Mouse (Mus musculus) forebrain, embryonic 15.5 days (tissue): ENCODE data around the gene St6galnac3. TPM values are rescaled to one million over a fixed set of nuclear protein-coding genes. Genes with fewer than 3 reads are reported as not detected.
A peak's percentile ranks its signal among the peaks of the same experiment; 100 is the strongest.

ENCODE experiments used
- ATAC-seq: fragments of 200-750 bp; cut with Nextera tagmentation; replicated peaks from 2 replicates; pipeline ENCODE4 v1.8.0; 2017; ENCODE audit warnings: mild to moderate bottlenecking, moderate TSS enrichment, moderate library complexity
- H3K27ac ChIP-seq: fragments of 300-500 bp; sonication (generic); replicated peaks from 2 replicates; pipeline ENCODE4 v1.5.1; 2015; ENCODE audit warnings: mild to moderate bottlenecking, inconsistent platforms
- H3K27me3 ChIP-seq: fragments of 300-500 bp; sonication (generic); 2 replicates; pipeline ENCODE4 v1.6.1; 2015; ENCODE audit warnings: inconsistent platforms
- H3K36me3 ChIP-seq: fragments of 300-500 bp; sonication (generic); 2 replicates; pipeline ENCODE4 v1.6.1; 2015; ENCODE audit warnings: mild to moderate bottlenecking, inconsistent platforms
- H3K4me1 ChIP-seq: fragments of 300-500 bp; sonication (generic); 2 replicates; pipeline ENCODE4 v1.6.1; 2015; ENCODE audit warnings: inconsistent platforms
- H3K4me2 ChIP-seq: fragments of 300-500 bp; sonication (generic); replicated peaks from 2 replicates; pipeline ENCODE4 v1.6.1; 2015; ENCODE audit warnings: mild to moderate bottlenecking, inconsistent platforms
- H3K4me3 ChIP-seq: fragments of 300-500 bp; sonication (generic); 2 replicates; pipeline ENCODE4 v1.5.1; 2015; ENCODE audit warnings: mild to moderate bottlenecking, inconsistent platforms
- H3K9ac ChIP-seq: fragments of 300-500 bp; sonication (generic); replicated peaks from 2 replicates; pipeline ENCODE4 v1.6.1; 2015; ENCODE audit warnings: mild to moderate bottlenecking, inconsistent platforms
- H3K9me3 ChIP-seq: fragments of 300-500 bp; sonication (generic); 2 replicates; pipeline ENCODE4 v1.6.1; 2016; ENCODE audit warnings: inconsistent platforms
- WGBS: fragments of 180-500 bp; shearing (Covaris S2); methylation state at CpG from one replicate; pipeline ENCODE4 v1.1.7; 2015; ENCODE audit warnings: mixed read lengths; 5-methylcytosine and 5-hydroxymethylcytosine counted together
- polyA plus RNA-seq: library from polyadenylated mRNA; unstranded; fragments of >200 nt; fragmentation: Nextera tagmentation; extraction: Ambion mirVana; gene quantifications from 2 replicates; pipeline ENCODE4 v1.2.1, GENCODE M21; 2015

Gene St6galnac3
- polyA plus RNA-seq, 1 experiment from 2014 or later: 24.5 TPM

DNA sequence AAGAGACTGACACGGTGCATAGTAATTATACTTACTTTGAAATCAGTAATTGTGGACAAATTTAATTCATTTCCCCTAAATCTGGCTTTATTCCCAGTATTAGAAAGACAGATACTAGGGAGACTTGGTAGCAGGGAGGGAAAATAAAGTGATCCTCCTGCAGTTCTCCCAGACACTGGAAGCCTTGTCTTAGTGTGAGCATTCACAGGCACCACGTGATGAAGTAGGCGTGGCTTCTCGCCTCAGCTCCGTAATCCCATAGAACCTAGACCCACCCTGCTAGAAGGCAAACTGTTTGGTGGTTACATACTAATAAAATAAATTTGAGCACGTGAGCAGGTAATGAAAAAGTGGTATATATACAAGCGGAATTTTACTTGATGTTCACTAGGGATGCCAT, 208.1 kb downstream of the St6galnac3 start:
- Histone ChIP-seq H3K4me1 (no peaks in the 10 kb centered on the region), H3K4me2 (no peak overlapping the region), H3K27me3 (no peaks in the 10 kb centered on the region), H3K27ac (no peak overlapping the region), H3K4me3 (no peak overlapping the region), H3K9me3 (no peaks in the 10 kb centered on the region), H3K36me3 (no peaks in the 10 kb centered on the region), H3K9ac (no peak overlapping the region)
- ATAC-seq: peak; percentile 35; the same call in 1 of the 2 replicates
- 72% methylated on average over 7 of the region's 7 CpGs for WGBS

DNA sequence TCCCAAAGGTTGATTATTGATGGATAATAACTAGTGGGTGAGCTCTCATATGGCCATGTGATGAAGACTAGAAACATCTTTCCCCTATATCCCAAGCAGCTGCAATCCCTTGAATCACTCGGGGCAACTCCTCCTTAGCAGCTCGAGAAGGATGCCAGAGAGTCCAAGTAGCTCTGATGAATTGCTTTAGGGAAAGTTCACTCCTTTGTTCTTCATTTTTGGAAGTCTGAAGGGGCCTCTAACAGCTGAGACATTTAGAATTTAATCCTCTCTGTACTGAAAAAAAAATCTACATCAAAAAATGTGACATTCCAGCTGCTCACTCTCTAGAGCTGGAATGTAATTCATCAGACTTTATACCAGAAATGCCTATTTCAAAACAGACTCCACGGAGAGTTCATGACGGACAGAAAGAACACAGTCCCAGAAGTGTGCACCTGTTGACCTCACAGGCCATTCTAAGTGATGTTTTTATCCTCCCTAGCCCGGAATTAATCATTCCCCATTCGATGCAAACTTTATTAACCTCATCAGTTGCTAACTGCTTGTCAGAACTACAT, 211.4 kb downstream of the St6galnac3 start:
- 54% methylated on average over 6 of the region's 6 CpGs for WGBS
- Histone ChIP-seq H3K36me3 (no peaks in the 10 kb centered on the region), H3K9ac (no peak overlapping the region), H3K4me1 (peaks cover 10% of the 10 kb centered on the region; the same call in 1 of the 2 replicates), H3K9me3 (no peaks in the 10 kb centered on the region), H3K27me3 (no peaks in the 10 kb centered on the region), H3K27ac (no peak overlapping the region), H3K4me3 (no peak overlapping the region), H3K4me2 (no peak overlapping the region)
- no peak for ATAC-seq

DNA sequence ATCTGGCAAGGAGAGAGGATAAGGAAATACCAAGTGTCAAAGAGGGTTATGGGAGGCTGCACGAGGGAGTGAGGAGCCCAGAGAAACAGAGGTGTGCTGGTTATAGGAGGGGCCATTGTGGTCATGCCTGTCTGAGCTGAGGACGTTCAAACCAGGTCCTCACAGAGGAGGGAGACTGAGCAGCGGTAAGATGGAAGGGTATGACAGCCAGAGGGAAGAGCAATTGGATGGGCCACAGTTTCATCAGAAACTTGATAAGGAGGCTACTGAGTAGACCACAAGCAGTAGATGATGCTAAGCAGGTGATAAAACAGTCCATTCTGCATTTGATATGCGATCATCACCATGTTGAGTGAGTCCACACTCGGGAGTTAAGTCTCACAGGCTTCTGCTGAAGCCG, 212.4 kb downstream of the St6galnac3 start:
- no peaks in the 10 kb centered on the region for H3K9me3 ChIP-seq
- H3K4me1 ChIP-seq: peaks cover 10% of the 10 kb centered on the region; the same call in 1 of the 2 replicates
- H3K27me3 ChIP-seq: no peaks in the 10 kb centered on the region
- no peaks in the 10 kb centered on the region for H3K36me3 ChIP-seq
- no peak overlapping the region for H3K4me3 ChIP-seq
- no peak overlapping the region for H3K4me2 ChIP-seq
- no peak for ATAC-seq
- 81% methylated on average over 6 of the region's 6 CpGs for WGBS
- H3K27ac ChIP-seq: no peak overlapping the region
- H3K9ac ChIP-seq: no peak overlapping the region

DNA sequence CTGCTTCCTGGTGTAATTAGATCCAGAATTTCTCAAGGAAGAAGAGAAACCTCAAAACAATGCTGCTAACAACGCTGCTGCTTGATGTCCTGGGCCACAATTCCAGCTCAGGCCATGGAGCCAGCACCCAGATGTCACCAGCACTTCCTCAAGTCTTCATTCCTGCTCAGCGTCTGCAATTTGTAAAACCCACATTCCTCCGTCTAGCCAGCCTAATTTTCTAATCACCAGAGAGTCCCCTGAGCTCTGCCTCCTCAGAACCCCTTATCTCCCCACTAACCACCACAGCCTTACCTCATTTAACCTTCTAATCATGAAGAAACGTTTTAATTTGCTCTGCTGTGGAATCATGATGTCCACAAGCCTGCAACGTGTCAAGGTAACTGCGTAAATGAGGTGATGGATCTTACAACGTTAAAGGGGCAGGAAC, 213.8 kb downstream of the St6galnac3 start:
- Histone ChIP-seq H3K9me3 (no peaks in the 10 kb centered on the region), H3K27ac (no peak overlapping the region), H3K4me1 (peaks cover 10% of the 10 kb centered on the region; the same call in 1 of the 2 replicates), H3K4me2 (no peak overlapping the region), H3K4me3 (no peak overlapping the region), H3K36me3 (no peaks in the 10 kb centered on the region), H3K9ac (no peak overlapping the region), H3K27me3 (no peaks in the 10 kb centered on the region)
- WGBS: 80% methylated on average over 7 of the region's 7 CpGs
- no peak for ATAC-seq

DNA sequence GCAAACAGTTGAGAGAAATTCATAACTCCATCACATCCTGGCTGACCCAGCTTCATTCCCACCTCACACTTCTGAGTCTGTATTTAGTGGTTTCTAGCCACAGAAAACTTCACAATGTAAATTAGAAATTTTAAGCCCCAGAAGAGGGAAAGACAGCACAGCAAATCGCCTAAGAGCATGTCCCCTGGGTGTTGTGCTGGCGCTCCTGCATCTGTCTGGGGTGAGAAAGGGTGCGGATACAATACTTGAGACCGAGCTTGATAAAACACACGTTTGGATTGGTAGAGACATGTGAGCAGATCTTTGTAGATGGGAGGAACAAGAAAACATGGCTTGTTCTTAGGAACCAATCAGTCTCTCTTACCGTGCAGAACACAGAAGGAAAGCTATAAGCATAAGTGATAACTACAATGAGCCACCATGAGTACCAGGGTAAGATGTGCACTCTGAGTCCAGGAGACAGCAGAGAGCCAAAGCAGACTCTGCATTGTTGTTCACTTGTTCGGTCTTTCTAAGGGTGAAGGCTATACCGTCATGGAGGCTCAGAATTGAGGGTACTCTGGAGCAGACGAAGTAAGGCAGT, 214.8 kb downstream of the St6galnac3 start:
- H3K27ac ChIP-seq: 0 out of 2 replicates have a peak overlapping the region, but pooled peaks have one; percentile 67
- H3K27me3 ChIP-seq: no peaks in the 10 kb centered on the region
- H3K4me2 ChIP-seq: no peak overlapping the region
- peaks cover 10% of the 10 kb centered on the region; the same call in 1 of the 2 replicates for H3K4me1 ChIP-seq
- no peaks in the 10 kb centered on the region for H3K36me3 ChIP-seq
- ATAC-seq: no peak
- H3K4me3 ChIP-seq: no peak overlapping the region
- H3K9me3 ChIP-seq: no peaks in the 10 kb centered on the region
- H3K9ac ChIP-seq: no peak overlapping the region
- 88% methylated on average over 9 of the region's 9 CpGs for WGBS

DNA sequence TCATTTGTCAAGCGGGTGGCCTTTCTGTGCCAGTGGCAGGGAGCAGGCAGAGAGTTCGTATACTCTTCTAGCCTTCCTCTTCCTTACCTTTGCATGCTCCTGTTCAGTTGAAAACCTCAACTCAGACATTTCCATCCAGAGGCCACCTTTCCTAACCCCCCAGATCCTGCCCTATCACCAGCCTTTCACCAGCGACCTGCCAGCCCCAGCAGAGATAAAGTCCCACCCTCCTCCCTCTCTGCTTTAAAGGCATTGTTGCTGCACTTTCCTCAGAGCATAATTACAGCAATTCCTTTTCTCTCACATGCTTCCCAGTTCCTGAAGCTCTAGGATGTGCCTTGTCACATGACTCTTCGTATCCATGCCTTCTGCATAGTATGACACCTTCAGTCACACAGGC, 215.3 kb downstream of the St6galnac3 start:
- Histone ChIP-seq H3K9ac (no peak overlapping the region), H3K4me2 (no peak overlapping the region), H3K27me3 (no peaks in the 10 kb centered on the region), H3K4me3 (no peak overlapping the region), H3K36me3 (no peaks in the 10 kb centered on the region), H3K27ac (peak overlapping the region; percentile 67), H3K4me1 (peaks cover 10% of the 10 kb centered on the region; the same call in 1 of the 2 replicates), H3K9me3 (no peaks in the 10 kb centered on the region)
- ATAC-seq: 0 out of 2 replicates have a peak, but pooled peaks have one; percentile 30
- WGBS: 49% methylated on average over 4 of the region's 4 CpGs

DNA sequence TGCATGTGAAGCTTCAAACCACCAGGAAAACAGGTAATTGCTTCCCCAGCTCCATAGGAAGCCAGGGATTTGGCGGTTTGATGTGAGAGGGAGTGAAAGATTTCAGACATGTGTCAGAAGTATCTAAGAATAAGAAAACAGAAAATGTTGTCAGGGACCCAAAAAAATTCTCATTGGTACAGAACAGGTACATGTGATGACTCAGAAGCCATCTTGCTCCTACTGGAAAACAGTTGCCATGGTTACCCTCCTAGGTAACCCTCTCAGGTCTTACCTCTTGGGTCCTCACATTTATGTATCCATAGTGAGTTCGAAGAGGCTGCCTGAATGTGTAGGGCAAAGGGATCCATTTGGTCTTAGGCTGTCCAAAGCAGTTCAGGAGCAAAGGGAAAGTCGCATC, 215.9 kb downstream of the St6galnac3 start:
- Histone ChIP-seq H3K4me2 (no peak overlapping the region), H3K9me3 (no peaks in the 10 kb centered on the region), H3K9ac (no peak overlapping the region), H3K36me3 (no peaks in the 10 kb centered on the region), H3K4me1 (peaks cover 10% of the 10 kb centered on the region; the same call in 1 of the 2 replicates), H3K27me3 (no peaks in the 10 kb centered on the region), H3K27ac (peak overlapping the region; percentile 67), H3K4me3 (no peak overlapping the region)
- WGBS: 82% methylated on average over 3 of the region's 3 CpGs
- ATAC-seq: peak; percentile 77

DNA sequence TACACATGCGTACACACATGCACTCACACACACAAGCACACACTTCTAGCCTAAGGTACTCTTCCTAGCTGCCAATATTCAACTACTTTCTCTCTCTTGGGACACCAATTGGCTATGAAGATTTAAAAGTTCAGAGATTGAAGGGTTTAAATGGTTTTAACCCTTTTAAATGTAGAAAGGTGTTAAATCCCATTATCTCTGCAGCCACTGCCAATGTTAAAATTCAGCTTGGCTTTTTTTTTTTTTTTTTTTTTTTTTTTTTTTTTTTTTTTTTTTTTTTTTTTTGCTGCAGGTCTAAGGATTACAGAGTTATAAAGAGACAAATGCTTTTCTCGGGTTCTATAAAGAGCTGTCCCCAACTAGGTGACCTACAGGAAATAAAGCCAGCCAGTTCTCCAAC, 216.4 kb downstream of the St6galnac3 start:
- 81% methylated on average over 2 of the region's 2 CpGs for WGBS
- H3K27ac ChIP-seq: no peak overlapping the region
- H3K4me3 ChIP-seq: no peak overlapping the region
- no peaks in the 10 kb centered on the region for H3K27me3 ChIP-seq
- no peak overlapping the region for H3K9ac ChIP-seq
- peak; percentile 36; the same call in 1 of the 2 replicates for ATAC-seq
- H3K4me2 ChIP-seq: no peak overlapping the region
- peaks cover 10% of the 10 kb centered on the region; the same call in 1 of the 2 replicates for H3K4me1 ChIP-seq
- H3K9me3 ChIP-seq: no peaks in the 10 kb centered on the region
- no peaks in the 10 kb centered on the region for H3K36me3 ChIP-seq

DNA sequence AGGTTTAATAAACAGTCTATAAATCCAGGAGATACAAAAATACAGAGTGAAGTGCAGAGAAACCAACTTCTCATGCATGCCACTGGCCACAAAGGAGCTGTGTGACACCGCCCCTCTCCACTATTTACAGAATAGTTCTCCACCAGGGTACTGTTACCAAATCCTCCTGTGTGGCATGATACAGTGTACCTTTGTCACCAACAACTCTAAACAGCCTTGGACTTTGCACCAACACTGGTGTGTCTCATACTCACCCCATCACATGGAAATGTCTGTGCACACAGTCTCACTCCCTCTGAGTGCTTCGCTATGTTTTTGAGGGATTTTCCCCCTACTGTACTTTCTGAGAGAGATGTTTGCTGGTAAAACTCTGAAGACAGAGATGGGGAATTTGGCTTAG, 217.4 kb downstream of the St6galnac3 start:
- Histone ChIP-seq H3K27ac (no peak overlapping the region), H3K27me3 (no peaks in the 10 kb centered on the region), H3K4me3 (no peak overlapping the region), H3K4me1 (peaks cover 10% of the 10 kb centered on the region; the same call in 1 of the 2 replicates), H3K9me3 (no peaks in the 10 kb centered on the region), H3K4me2 (no peak overlapping the region), H3K36me3 (no peaks in the 10 kb centered on the region), H3K9ac (no peak overlapping the region)
- ATAC-seq: no peak
- WGBS: 97% methylated on average over 2 of the region's 2 CpGs

DNA sequence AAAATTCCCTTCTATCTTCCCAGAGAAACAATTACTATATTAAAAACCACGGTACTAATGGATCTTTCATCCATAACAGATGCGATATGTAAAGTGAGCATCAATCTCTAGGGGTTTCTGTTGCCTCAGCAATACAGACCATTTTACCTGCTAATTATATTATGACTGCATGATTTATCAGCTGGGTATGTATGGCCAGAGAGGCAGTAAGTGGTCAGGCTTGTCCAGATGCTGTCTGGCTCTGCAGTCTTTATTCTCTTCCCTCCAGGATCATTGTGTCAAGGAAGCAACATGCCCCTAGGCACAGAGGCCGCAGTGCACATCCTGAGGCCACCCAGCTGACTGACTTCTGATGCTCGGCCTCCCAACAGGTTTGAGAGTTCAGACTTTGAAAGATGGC, 222.5 kb downstream of the St6galnac3 start:
- 73% methylated on average over 4 of the region's 4 CpGs for WGBS
- no peak overlapping the region for H3K4me2 ChIP-seq
- H3K27ac ChIP-seq: no peak overlapping the region
- no peak overlapping the region for H3K9ac ChIP-seq
- H3K4me1 ChIP-seq: no peaks in the 10 kb centered on the region
- H3K36me3 ChIP-seq: no peaks in the 10 kb centered on the region
- H3K27me3 ChIP-seq: no peaks in the 10 kb centered on the region
- H3K4me3 ChIP-seq: no peak overlapping the region
- no peak for ATAC-seq
- no peaks in the 10 kb centered on the region for H3K9me3 ChIP-seq

DNA sequence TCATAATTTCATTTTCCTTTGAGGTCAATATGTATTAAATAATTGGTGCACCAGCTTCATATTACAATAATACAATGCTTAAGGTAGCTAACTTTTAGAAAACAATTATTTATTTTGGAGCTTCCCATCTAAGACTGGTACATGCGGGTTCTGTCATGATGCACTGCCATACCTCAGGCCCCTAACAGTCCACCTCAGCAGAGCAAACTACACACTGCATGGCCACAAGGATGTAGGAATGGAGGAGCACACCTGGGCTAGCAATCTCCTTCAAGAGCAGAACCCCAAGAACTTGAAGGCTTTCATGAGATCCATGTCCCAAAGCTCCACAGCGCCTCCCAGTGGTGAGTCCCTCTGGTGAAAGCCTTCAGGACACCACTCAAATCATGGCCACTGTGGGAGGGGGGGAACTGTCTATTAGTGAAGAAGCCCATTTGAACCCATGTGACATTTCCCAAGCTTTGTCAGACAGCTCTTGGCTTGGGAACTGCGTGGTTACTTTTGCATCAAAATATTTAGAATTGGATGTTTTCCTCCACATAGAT, 223.6 kb downstream of the St6galnac3 start:
- WGBS: 54% methylated on average over 3 of the region's 3 CpGs
- Histone ChIP-seq H3K27ac (no peak overlapping the region), H3K36me3 (no peaks in the 10 kb centered on the region), H3K4me3 (no peak overlapping the region), H3K27me3 (no peaks in the 10 kb centered on the region), H3K4me2 (no peak overlapping the region), H3K4me1 (no peaks in the 10 kb centered on the region), H3K9ac (no peak overlapping the region), H3K9me3 (no peaks in the 10 kb centered on the region)
- ATAC-seq: peak; percentile 62

DNA sequence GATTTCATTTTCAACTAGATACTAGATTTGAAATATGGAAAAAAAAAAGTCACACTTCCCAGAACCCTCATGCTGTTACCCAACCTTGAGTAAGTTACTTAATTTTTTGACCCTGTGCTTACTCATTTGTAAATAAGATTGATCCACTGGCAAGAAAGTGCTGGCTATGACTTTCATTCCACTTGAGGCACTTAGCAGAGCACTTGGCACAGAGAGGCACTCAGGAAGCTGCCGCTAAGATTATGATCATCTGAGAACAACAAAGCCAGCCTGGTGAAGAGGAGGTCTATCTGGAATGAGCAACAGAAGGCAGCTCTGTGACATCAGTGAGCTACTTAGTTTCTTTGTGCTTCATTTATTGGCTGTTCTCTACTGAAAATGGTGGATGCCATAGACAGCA, 232.0 kb downstream of the St6galnac3 start:
- Histone ChIP-seq H3K4me1 (peaks cover 26% of the 10 kb centered on the region), H3K9ac (no peak overlapping the region), H3K4me2 (no peak overlapping the region), H3K27me3 (no peaks in the 10 kb centered on the region), H3K36me3 (no peaks in the 10 kb centered on the region), H3K4me3 (no peak overlapping the region), H3K27ac (peak overlapping the region; percentile 44; the same call in 1 of the 2 replicates), H3K9me3 (no peaks in the 10 kb centered on the region)
- no peak for ATAC-seq
- WGBS: 52% methylated on average over 1 of the region's 1 CpGs
